In genomic region chr6:65798390-65798789, GRCm38 (mm10) we compare ENCODE assay signal across 26 mouse cellular contexts. TPM values are rescaled to one million over a fixed set of nuclear protein-coding genes. Genes with fewer than 3 reads are reported as not detected.
DNase-seq lines count a peak whose midpoint lies in the region; ATAC-seq and TF ChIP-seq lines count a peak whose summit lies in the region.
"Had no signal": no experiment of that assay in that cellular context is flagged by ENCODE, and none has a peak within 500 bp of the region (broad histone marks: within the 10 kb centered on the region; RNA-seq: fewer than 3 reads in every experiment).

No protein-coding gene starts in this region.

- 75% methylated on average over 3 of the region's 3 CpGs for WGBS in liver, embryonic 12.5 days (ENCODE audit: insufficient replicate concordance)

- peaks cover 12% of the 10 kb centered on the region for H3K79me2 ChIP-seq in myocyte (ENCODE audit: control insufficient read depth, insufficient read depth)

- TF ChIP-seq CTCF in E14TG2a.4 (conservative IDR thresholded peaks at IDR 0.05; ENCODE audit: low read length) = no peak
- no peak for TF ChIP-seq CTCF in ES-Bruce4 (IDR thresholded peaks at IDR 0.05; ENCODE audit: low read depth, low read length)

- H3K9ac ChIP-seq in ES-Bruce4 (ENCODE audit: low read depth, poor library complexity, severe bottlenecking) (peak overlapping the region; percentile 72; the same call in 1 of the 2 replicates), ES-E14 (ENCODE audit: insufficient read depth, low read depth, low read length, poor library complexity, severe bottlenecking) (0 out of 2 replicates have a peak overlapping the region, but pooled peaks have one; percentile 26)
- H3K9ac ChIP-seq in liver, embryonic 12.5 days = no peak overlapping the region

- TF ChIP-seq EP300 in ES-Bruce4 (IDR thresholded peaks at IDR 0.05; ENCODE audit: insufficient read depth, low read depth, low read length) = no peak

- peaks cover 44% of the 10 kb centered on the region for H3K36me3 ChIP-seq in E14TG2a.4 (ENCODE audit: insufficient read depth, low read length)
- H3K36me3 ChIP-seq in ES-Bruce4 (ENCODE audit: control insufficient read depth, insufficient read depth, low read length, poor library complexity, severe bottlenecking) = peaks cover 9% of the 10 kb centered on the region
- peaks cover 7% of the 10 kb centered on the region; the same call in 1 of the 2 replicates for H3K36me3 ChIP-seq in ES-E14 (ENCODE audit: control insufficient read depth, insufficient read depth, low read length, poor library complexity, severe bottlenecking)
- H3K36me3 ChIP-seq in myocyte (ENCODE audit: control insufficient read depth, insufficient read depth) = peaks cover 15% of the 10 kb centered on the region
- 0 out of 2 replicates have a peak, but pooled peaks cover 7% of the 10 kb centered on the region for H3K36me3 ChIP-seq in liver, embryonic 12.5 days
- H3K36me3 ChIP-seq: G1E had no signal

- H3K4me2 ChIP-seq in myocyte (ENCODE audit: low read depth) = no peak overlapping the region
- no peak overlapping the region for H3K4me2 ChIP-seq in liver, embryonic 12.5 days

- DNase-seq in ES-E14 (ENCODE audit: low read depth, low spot score) = no peak
- no peak for DNase-seq in layer of hippocampus, postnatal 25 days (ENCODE audit: extremely low spot score in 1 of 2, low spot score in 1 of 2)
- DNase-seq in kidney, postnatal 36 days = no peak
- DNase-seq: adrenal gland, adult 2 months; adrenal gland, adult 8-10 months; adrenal gland, postnatal 10 days; adrenal gland, postnatal 14 days; adrenal gland, postnatal 25 days; adrenal gland, postnatal 36 days; B cell, adult 2 months; cerebellum, adult 11 months; cerebellum, adult 11-12 months; cerebellum, adult 18-20 months; cerebellum, adult 2 months; cerebellum, adult 8-10 months; cerebellum, adult 9-10 months had no signal

- peaks cover 8% of the 10 kb centered on the region for H3K9me3 ChIP-seq in E14TG2a.4 (ENCODE audit: low read length)
- H3K9me3 ChIP-seq in ES-Bruce4 (replicated peaks; ENCODE audit: control insufficient read depth, insufficient read depth, low read length, poor library complexity, severe bottlenecking) = peaks cover 7% of the 10 kb centered on the region
- H3K9me3 ChIP-seq in ES-E14 (ENCODE audit: control insufficient read depth, insufficient read depth, low read depth, low read length) = no peaks in the 10 kb centered on the region
- no peaks in the 10 kb centered on the region for H3K9me3 ChIP-seq in liver, embryonic 12.5 days (replicated peaks)
- H3K9me3 ChIP-seq: G1E had no signal

- no peak for ATAC-seq in liver, embryonic 12.5 days
- ATAC-seq in activated CD4-positive, CD25-positive, alpha-beta regulatory T cell, adult 4 months = no peak
- ATAC-seq: CD4-positive, CD25-positive, alpha-beta regulatory T cell, adult 4 months; Patski had no signal

- no peak overlapping the region for H3ac ChIP-seq in myocyte (ENCODE audit: control insufficient read depth, insufficient read length)

- peaks cover 65% of the 10 kb centered on the region for H3K4me1 ChIP-seq in E14TG2a.4 (replicated peaks; ENCODE audit: low read depth, low read length)
- H3K4me1 ChIP-seq in ES-Bruce4 (ENCODE audit: control insufficient read depth, insufficient read depth, low read length) = no peaks in the 10 kb centered on the region
- H3K4me1 ChIP-seq in ES-E14 (ENCODE audit: control insufficient read depth in 2 of 2, insufficient read depth in 2 of 2, low read length in 2 of 2, poor library complexity in 1 of 2) = peaks cover 12 to 17% of the 10 kb centered on the region in 2 experiments
- H3K4me1 ChIP-seq in liver, embryonic 12.5 days = no peaks in the 10 kb centered on the region

- H3K4me3 ChIP-seq in E14TG2a.4 (replicated peaks; ENCODE audit: low read length) = peak overlapping the region; percentile 75
- H3K4me3 ChIP-seq in ES-Bruce4 (ENCODE audit: low read depth, low read length) = no peak overlapping the region
- H3K4me3 ChIP-seq in ES-E14 (ENCODE audit: insufficient read depth in 1 of 2, low read depth in 1 of 2, low read length in 2 of 2, poor library complexity in 1 of 2, severe bottlenecking in 1 of 2) = peak overlapping the region; percentile 56 to 57
- no peak overlapping the region for H3K4me3 ChIP-seq in myocyte
- H3K4me3 ChIP-seq in liver, embryonic 12.5 days = no peak overlapping the region

- H3K27ac ChIP-seq in ES-Bruce4 (ENCODE audit: insufficient read depth, low read length) (no peak overlapping the region), ES-E14 (ENCODE audit: insufficient read depth, low read depth, low read length, poor library complexity, severe bottlenecking) (peak overlapping the region; percentile 38; the same call in 1 of the 2 replicates)
- no peak overlapping the region for H3K27ac ChIP-seq in liver, embryonic 12.5 days

- no peaks in the 10 kb centered on the region for H3K27me3 ChIP-seq in E14TG2a.4 (ENCODE audit: insufficient read depth, low read length)
- H3K27me3 ChIP-seq in ES-Bruce4 (ENCODE audit: control insufficient read depth, insufficient read depth, low read length, poor library complexity, severe bottlenecking) = no peaks in the 10 kb centered on the region
- no peaks in the 10 kb centered on the region for H3K27me3 ChIP-seq in myocyte (ENCODE audit: control insufficient read depth, insufficient read depth, insufficient read length)
- H3K27me3 ChIP-seq in liver, embryonic 12.5 days (replicated peaks) = no peaks in the 10 kb centered on the region
- H3K27me3 ChIP-seq: CH12.LX, Patski had no signal

- in situ Hi-C loops in ES-E14 (cut with MboI; ENCODE audit: low sequenced_read_pairs in 2 of 2, unreplicated experiment in 2 of 2) = no loop called here

- TF ChIP-seq POLR2A in ES-Bruce4 (IDR thresholded peaks at IDR 0.05; ENCODE audit: insufficient read depth, low read length) (no peak), myocyte (IDR thresholded peaks at IDR 0.05; ENCODE audit: insufficient read length, low read depth) (no peak)

TF ChIP-seq in ES-E14, 5 proteins besides CTCF, POLR2A, EP300 and RAD21:
- TF ChIP-seq CHD2 (IDR thresholded peaks at IDR 0.05; ENCODE audit: low read depth, low read length) = no peak
- TF ChIP-seq ZC3H11A (IDR thresholded peaks at IDR 0.05; ENCODE audit: borderline replicate concordance, low read depth, low read length) = no peak
- TF ChIP-seq ZNF384 (IDR thresholded peaks at IDR 0.05; ENCODE audit: low read depth, low read length) = no peak
- TF ChIP-seq MAFK (IDR thresholded peaks at IDR 0.05; ENCODE audit: insufficient read depth, low read depth, low read length) = no peak
- TF ChIP-seq HCFC1 (IDR thresholded peaks at IDR 0.05; ENCODE audit: borderline replicate concordance, insufficient read depth, low read length) = no peak

TF ChIP-seq in myocyte, 11 proteins besides CTCF, POLR2A, EP300 and RAD21:
- TF ChIP-seq MAX (IDR thresholded peaks at IDR 0.05; ENCODE audit: low read depth) (no peak), TCF12 (IDR thresholded peaks at IDR 0.05; ENCODE audit: insufficient read depth, poor library complexity, severe bottlenecking) (peak; percentile 22), MYOD1 (IDR thresholded peaks at IDR 0.05; ENCODE audit: control insufficient read depth in 1 of 3, insufficient read length in 2 of 3, low read depth in 2 of 3) (peak; percentile 36 to 84 (median 76)), CEBPB (IDR thresholded peaks at IDR 0.05; ENCODE audit: insufficient read depth, poor library complexity, severe bottlenecking) (no peak), E2F4 (IDR thresholded peaks at IDR 0.05; ENCODE audit: insufficient read depth) (no peak), MYOG (IDR thresholded peaks at IDR 0.05; ENCODE audit: control insufficient read depth in 1 of 3, insufficient read depth in 1 of 3, insufficient read length in 2 of 3, low read depth in 2 of 3) (peak; percentile 61 to 87 (median 85)), TCF3 (IDR thresholded peaks at IDR 0.05; ENCODE audit: insufficient read length, low read depth) (peak; percentile 69), USF1 (IDR thresholded peaks at IDR 0.05; ENCODE audit: low read depth) (no peak), REST (IDR thresholded peaks at IDR 0.05; ENCODE audit: insufficient read depth, insufficient read length) (no peak), SRF (IDR thresholded peaks at IDR 0.05; ENCODE audit: control insufficient read depth, insufficient read length, low read depth) (no peak), POLR2AphosphoS2 (IDR thresholded peaks at IDR 0.05; ENCODE audit: insufficient read length, low read depth) (no peak)

RNA-seq across cellular contexts. Expression of gene Prdm5, which starts 19.6 kb away (rescaled TPM):
- polyA plus RNA-seq in ES-Bruce4 (2011; ENCODE audit: insufficient read depth, insufficient read length, low read depth, missing spikeins) (33.2 and 33.5 TPM in 2 replicates), myocyte (2012; fragmentation: generic; extraction: Trizol) (11.5 TPM)
- total RNA-seq in ES-E14 (2012; rRNA removed) = 26.1 and 32.2 TPM in 2 replicates
- 4.7 and 5.5 TPM in 2 replicates for polyA plus RNA-seq in liver, embryonic 12.5 days (2016; fragmentation: Nextera tagmentation; extraction: Ambion mirVana)
- 1 to 10 TPM; 1.4 to 2.1 TPM for polyA plus RNA-seq in activated CD4-positive, CD25-positive, alpha-beta regulatory T cell, adult 4 months (2017; shearing (Covaris generic))
- 10 to 100 TPM; 23.0 to 24.7 TPM for total RNA-seq in layer of hippocampus, postnatal 25 days (2021)
- total RNA-seq: CH12.LX, MEL had no signal
- polyA plus RNA-seq: G1E had no signal

Comparison
In these comparisons a context has a peak if more than half of its experiments do, and no peak if none do; other contexts are left out.
1. H3K4me3 ChIP-seq: peak in E14TG2a.4 (single experiment) and ES-E14 (2 of 2); none in ES-Bruce4 (single experiment), myocyte (single experiment) and liver, embryonic 12.5 days (single experiment).